Mouse (Mus musculus) limb, embryonic 14.5 days (tissue): ENCODE results near the gene Abcg1. TPM values are rescaled to one million over a fixed set of nuclear protein-coding genes. Genes with fewer than 3 reads are reported as not detected.

Experiments
- ATAC-seq: fragments of 200-750 bp; cut with Nextera tagmentation; 2 replicates; pipeline ENCODE4 v1.8.0; 2017; ENCODE audit warnings: low read depth, moderate number of reproducible peaks, moderate TSS enrichment; ENCODE audit not compliant: low FRiP score
- DNase-seq: peaks from one replicate; pipeline ENCODE4 v3.0.0-alpha.2; 2015; ENCODE audit warnings: low spot score
- H3K27ac ChIP-seq: fragments of 300-500 bp; sonication (generic); replicated peaks from 2 replicates; pipeline ENCODE4 v1.5.1; 2014; ENCODE audit warnings: low read depth, mild to moderate bottlenecking, low read length, moderate library complexity, mixed read lengths
- H3K27me3 ChIP-seq: fragments of 300-500 bp; sonication (generic); 2 replicates; pipeline ENCODE4 v1.6.1; 2014; ENCODE audit warnings: low read length, mixed read lengths; ENCODE audit not compliant: control insufficient read depth, insufficient read depth
- H3K36me3 ChIP-seq: fragments of 300-500 bp; sonication (generic); 2 replicates; pipeline ENCODE4 v1.6.1; 2014; ENCODE audit warnings: mild to moderate bottlenecking, low read length, moderate library complexity, mixed read lengths; ENCODE audit not compliant: control insufficient read depth, insufficient read depth
- H3K4me1 ChIP-seq: fragments of 300-500 bp; sonication (generic); 2 replicates; pipeline ENCODE4 v1.6.1; 2014; ENCODE audit warnings: antibody characterized with exemption, low read length, mixed read lengths; ENCODE audit not compliant: control insufficient read depth, insufficient read depth
- H3K4me2 ChIP-seq: fragments of 300-500 bp; sonication (generic); replicated peaks from 2 replicates; pipeline ENCODE4 v1.6.1; 2014; ENCODE audit warnings: low read depth, mild to moderate bottlenecking, low read length, moderate library complexity; ENCODE audit not compliant: severe bottlenecking
- H3K4me3 ChIP-seq: fragments of 300-500 bp; sonication (generic); replicated peaks from 2 replicates; pipeline ENCODE4 v1.5.1; 2014; ENCODE audit warnings: low read length
- H3K9ac ChIP-seq: fragments of 300-500 bp; sonication (generic); 2 replicates; pipeline ENCODE4 v1.6.1; 2014; ENCODE audit warnings: mild to moderate bottlenecking, low read depth, low read length, moderate library complexity; ENCODE audit not compliant: severe bottlenecking
- H3K9me3 ChIP-seq: fragments of 300-500 bp; sonication (generic); 2 replicates; pipeline ENCODE4 v1.6.1; 2016; ENCODE audit warnings: low read length; ENCODE audit not compliant: control insufficient read depth
- POLR2A ChIP-seq: fragments of 200-500 bp; IDR thresholded peaks from 2 replicates; pipeline ENCODE4 v1.8.0; 2012; ENCODE audit warnings: inconsistent platforms, mild to moderate bottlenecking, moderate library complexity, borderline replicate concordance; ENCODE audit not compliant: insufficient read depth, insufficient read length; ENCODE audit errors: extremely low read depth
- WGBS: fragments of 180-500 bp; shearing (Covaris S2); extraction: QIAGEN DNeasy Blood & Tissue Kit; methylation state at CpG from one replicate; pipeline ENCODE4 v1.1.7; 2014; 5-methylcytosine and 5-hydroxymethylcytosine counted together
- polyA plus RNA-seq, 2 experiments: library from polyadenylated mRNA; depleted of rRNA in 1 of 2; stranded (reverse) in 1 of 2; unstranded in 1 of 2; fragments of >200 nt; fragmentation: Nextera tagmentation in 1 of 2; extraction: Ambion mirVana in 1 of 2; gene quantifications; 2 replicates each; pipeline versions ENCODE4 v1.2.1 to v1.2.3; 2012 to 2014

The Abcg1 gene
- polyA plus RNA-seq, 2 experiments: 3.4 to 6.8 TPM

- TF ChIP-seq POLR2A: no peak
- no peak overlapping the region for H3K27ac ChIP-seq
- no peak overlapping the region for H3K4me2 ChIP-seq
- H3K4me3 ChIP-seq: no peak overlapping the region
- H3K4me1 ChIP-seq: no peaks in the 10 kb centered on the region; the same call in 1 of the 2 replicates
- H3K9me3 ChIP-seq: no peaks in the 10 kb centered on the region
- H3K9ac ChIP-seq: no peak overlapping the region
- H3K36me3 ChIP-seq: no peaks in the 10 kb centered on the region
- no peak for DNase-seq
- 69% methylated on average over 7 of the region's 7 CpGs for WGBS
- ATAC-seq: no peak
- no peaks in the 10 kb centered on the region for H3K27me3 ChIP-seq
Observed at GRCm38 (mm10) chr17:31040421-31040820, 17.1 kb upstream of the Abcg1 start.

- Histone ChIP-seq H3K4me2 (no peak overlapping the region), H3K9ac (no peak overlapping the region), H3K36me3 (no peaks in the 10 kb centered on the region), H3K27me3 (no peaks in the 10 kb centered on the region), H3K27ac (no peak overlapping the region), H3K9me3 (no peaks in the 10 kb centered on the region), H3K4me3 (no peak overlapping the region), H3K4me1 (no peaks in the 10 kb centered on the region; the same call in 1 of the 2 replicates)
- no peak for TF ChIP-seq POLR2A
- no peak for ATAC-seq
- no peak for DNase-seq
- 69% methylated on average over 2 of the region's 2 CpGs for WGBS
Observed at GRCm38 (mm10) chr17:31042751-31043150, 14.7 kb upstream of the Abcg1 start.

DNA sequence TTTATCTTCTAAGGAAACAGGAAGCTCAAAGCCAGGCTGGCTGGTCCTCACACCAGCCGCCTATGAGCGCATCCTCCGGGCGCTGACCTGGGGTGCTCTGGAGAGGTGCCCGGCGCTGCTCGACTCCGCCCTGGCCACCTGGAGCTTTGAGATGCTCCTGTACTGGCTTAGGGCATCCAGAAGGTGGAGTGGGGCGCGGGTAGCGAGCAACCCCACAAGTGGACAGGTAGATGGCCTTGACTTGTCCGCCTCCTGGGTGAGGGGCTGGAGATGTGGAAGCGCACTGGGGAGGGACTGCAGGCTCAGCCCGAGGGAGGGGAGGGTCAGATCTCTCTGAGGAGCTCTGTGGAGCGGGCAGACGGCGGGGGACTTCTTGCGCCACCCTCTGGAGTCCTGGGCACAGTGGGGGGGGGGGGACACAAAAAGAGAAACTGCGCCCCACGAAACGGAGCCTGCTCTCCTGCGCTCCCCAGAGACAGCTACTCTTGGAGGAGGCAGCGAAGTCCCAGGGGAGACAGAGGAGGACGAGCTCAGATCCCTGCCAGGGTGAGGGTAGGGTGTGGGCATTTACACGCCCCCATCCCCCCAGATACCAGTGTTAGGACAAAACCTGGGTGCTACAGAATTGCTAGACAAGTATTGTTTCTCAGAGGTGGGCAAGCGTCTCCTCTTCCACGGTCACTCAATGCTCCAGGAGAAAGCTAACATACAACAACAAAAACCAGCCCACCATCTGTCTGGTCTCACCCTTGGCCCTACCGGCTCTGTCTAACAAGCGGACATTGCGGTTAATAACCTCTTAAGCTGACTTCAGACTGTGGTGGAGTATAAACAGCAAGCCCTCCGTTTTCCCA, 643 bp downstream of the Abcg1 start:
- ATAC-seq (no peak), DNase-seq (no peak)
- TF ChIP-seq POLR2A: no peak

DNA sequence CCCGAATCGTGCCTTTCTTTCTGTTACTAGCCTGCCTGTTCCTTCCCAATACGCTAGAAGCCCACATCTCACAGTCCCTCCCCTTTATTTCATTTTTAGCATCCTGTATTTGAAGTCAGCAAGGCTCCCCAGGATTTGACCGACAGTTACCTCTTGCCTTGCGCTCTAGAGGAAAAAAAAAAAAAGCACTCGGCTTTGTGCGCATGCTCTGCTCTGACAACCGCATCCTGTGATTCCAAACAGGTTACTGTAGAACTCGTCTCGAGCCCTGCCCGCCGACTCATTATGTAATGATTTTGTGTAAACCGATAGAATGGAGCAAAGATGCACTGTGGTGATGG, 1.2 kb downstream of the Abcg1 start:
- ATAC-seq (no peak), DNase-seq (peak; percentile 65)
- peaks cover 20% of the 10 kb centered on the region for H3K27me3 ChIP-seq
- H3K4me3 ChIP-seq: peak overlapping the region; percentile 41
- no peaks in the 10 kb centered on the region; the same call in 1 of the 2 replicates for H3K9me3 ChIP-seq
- under 1% methylated on average over 13 of the region's 13 CpGs for WGBS
- no peak for TF ChIP-seq POLR2A
- no peaks in the 10 kb centered on the region for H3K36me3 ChIP-seq
- no peak overlapping the region for H3K27ac ChIP-seq
- H3K4me2 ChIP-seq: peak overlapping the region; percentile 69
- peaks cover 11% of the 10 kb centered on the region for H3K4me1 ChIP-seq
- H3K9ac ChIP-seq: 0 out of 2 replicates have a peak overlapping the region, but pooled peaks have one; percentile 12

More for the DNA sequence above, 643 bp downstream of the Abcg1 start:
- Histone ChIP-seq H3K9me3 (no peaks in the 10 kb centered on the region; the same call in 1 of the 2 replicates), H3K9ac (peak overlapping the region; percentile 12), H3K27me3 (peaks cover 20% of the 10 kb centered on the region), H3K36me3 (no peaks in the 10 kb centered on the region), H3K27ac (no peak overlapping the region), H3K4me2 (peak overlapping the region; percentile 69), H3K4me3 (peak overlapping the region; percentile 41), H3K4me1 (peaks cover 11% of the 10 kb centered on the region)
- 3% methylated on average over 30 of the region's 31 CpGs for WGBS

DNA sequence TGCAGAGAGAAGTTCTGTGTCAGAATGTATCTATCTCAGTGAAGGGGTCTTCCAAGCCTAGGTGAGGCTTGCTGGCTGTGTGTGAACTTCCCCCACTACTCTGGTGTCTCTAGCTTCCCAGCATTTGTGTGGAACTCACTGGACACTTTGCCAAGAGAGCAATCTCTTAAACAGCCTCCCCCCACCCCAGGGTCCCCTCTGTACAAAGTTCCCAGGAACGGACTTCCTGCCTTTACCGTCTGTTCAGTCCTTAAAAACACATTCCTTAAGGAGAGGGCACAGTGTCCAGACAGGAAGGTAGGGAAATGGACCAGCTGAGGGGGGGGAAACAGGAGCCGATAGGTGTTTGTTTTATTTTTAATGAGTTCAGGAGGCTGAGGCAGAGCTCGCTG, 2.7 kb downstream of the Abcg1 start:
- DNase-seq (no peak), ATAC-seq (no peak)
- Histone ChIP-seq H3K27ac (no peak overlapping the region), H3K4me3 (no peak overlapping the region), H3K4me2 (no peak overlapping the region), H3K9ac (no peak overlapping the region), H3K27me3 (peaks cover 20% of the 10 kb centered on the region), H3K36me3 (no peaks in the 10 kb centered on the region), H3K4me1 (peaks cover 11% of the 10 kb centered on the region), H3K9me3 (no peaks in the 10 kb centered on the region)
- no peak for TF ChIP-seq POLR2A
- 40% methylated on average over 4 of the region's 4 CpGs for WGBS
